26 mouse cellular contexts compared by ENCODE assay signal in genomic region chr4:86561061-86561460, GRCm38 (mm10). TPM values are rescaled to one million over a fixed set of nuclear protein-coding genes. Genes with fewer than 3 reads are reported as not detected.
DNase-seq lines count a peak whose midpoint lies in the region; TF ChIP-seq lines count a peak whose summit lies in the region.
"Had no signal": no experiment of that assay in that cellular context is flagged by ENCODE, and none has a peak within 500 bp of the region (broad histone marks: within the 10 kb centered on the region; RNA-seq: fewer than 3 reads in every experiment).

No protein-coding gene starts in this region.

- no peaks in the 10 kb centered on the region for H3K27me3 ChIP-seq in testis, adult 2 months (ENCODE audit: control insufficient read depth, insufficient read depth, low read length)
- H3K27me3 ChIP-seq: CH12.LX had no signal

- TF ChIP-seq POLR2A in testis, adult 2 months (IDR thresholded peaks at IDR 0.05; ENCODE audit: control insufficient read depth, low read depth, low read length): no peak

- TF ChIP-seq CTCF in testis, adult 2 months (IDR thresholded peaks at IDR 0.05; ENCODE audit: control insufficient read depth, insufficient read depth, insufficient replicate concordance, low read depth, low read length): no peak

- peaks cover 6% of the 10 kb centered on the region for H3K4me1 ChIP-seq in testis, adult 2 months (ENCODE audit: control insufficient read depth, insufficient read depth, low read length)

- peak overlapping the region; percentile 3 for H3K27ac ChIP-seq in testis, adult 2 months (ENCODE audit: control insufficient read depth, insufficient read depth, low read depth, low read length)

- intact Hi-C loops in heart, postnatal 10 days (cut with DNase I): no loop called here

- peak; percentile 72 for DNase-seq in heart, adult 11 months
- no peak for DNase-seq in heart, postnatal 10 days
- DNase-seq in retina, postnatal 1 day: peak; percentile 44
- DNase-seq in retina, embryonic 14.5 days (ENCODE audit: low spot score): no peak
- DNase-seq in testis, postnatal 10 days (ENCODE audit: low spot score): no peak
- DNase-seq: adrenal gland, adult 2 months; adrenal gland, adult 8-10 months; adrenal gland, postnatal 10 days; adrenal gland, postnatal 14 days; adrenal gland, postnatal 25 days; B cell, adult 2 months; cerebellum, adult 11 months; cerebellum, adult 11-12 months; cerebellum, adult 18-20 months had no signal

- H3K36me3 ChIP-seq in testis, adult 2 months (ENCODE audit: control insufficient read depth, insufficient read depth, low read length): no peaks in the 10 kb centered on the region
- H3K36me3 ChIP-seq: G1E had no signal

- H3K4me3 ChIP-seq in testis, adult 2 months (ENCODE audit: control insufficient read depth, low read depth, low read length): peak overlapping the region; percentile 62

RNA-seq across cellular contexts. Expression of gene Saxo1, which starts 2.9 kb away (rescaled TPM):
- not detected for total RNA-seq in heart, postnatal 10 days (2021)
- 87.4 and 95.3 TPM in 2 replicates for polyA plus RNA-seq in testis, adult 2 months (2012; rRNA removed)
- total RNA-seq: adrenal gland, adult 18-20 months; adrenal gland, adult 2 months; adrenal gland, adult 8-10 months; adrenal gland, postnatal 10 days; adrenal gland, postnatal 14 days; adrenal gland, postnatal 25 days; adrenal gland, postnatal 36 days; adrenal gland, postnatal 4 days; CH12.LX; G1E; MEL had no signal
- polyA plus RNA-seq: activated CD4-positive, CD25-positive, alpha-beta regulatory T cell, adult 4 months; adrenal gland, adult 2 months; brain, embryonic 14.5 days; C2C12; CD4-positive, CD25-positive, alpha-beta regulatory T cell, adult 4 months; G1E; Patski had no signal

RNA-seq across cellular contexts. Expression of gene Rraga, which starts 14.4 kb away (rescaled TPM):
- 10 to 100 TPM; 69.6 to 75.1 TPM for total RNA-seq in heart, postnatal 10 days (2021)
- 18.9 and 20.9 TPM in 2 replicates for polyA plus RNA-seq in testis, adult 2 months (2012; rRNA removed)

RNA-seq across cellular contexts. Expression of gene Haus6, which starts 50.8 kb away (rescaled TPM):
- total RNA-seq in heart, postnatal 10 days (2021): 10 to 100 TPM in 1 of 2 experiments, 1 to 10 TPM in 1; 8.1 to 10.6 TPM
- polyA plus RNA-seq in testis, adult 2 months (2012; rRNA removed): 8.8 and 12.2 TPM in 2 replicates

Comparison
In these comparisons a context has a peak if more than half of its experiments do, and no peak if none do; other contexts are left out.
1. DNase-seq: peak in heart, adult 11 months (single experiment) and retina, postnatal 1 day (single experiment); none in heart, postnatal 10 days (0 of 2), retina, embryonic 14.5 days (single experiment) and testis, postnatal 10 days (single experiment).